Mouse (Mus musculus) bone marrow macrophage, adult 2 months (primary cell): Measurements from ENCODE around the gene Cadps.

ENCODE experiments used
- CTCF ChIP-seq: IDR thresholded peaks from 2 replicates; pipeline ENCODE4 v1.5.1; 2012; ENCODE audit warnings: low read depth, mild to moderate bottlenecking, low read length, moderate library complexity
- POLR2A ChIP-seq: IDR thresholded peaks from 2 replicates; pipeline ENCODE4 v1.6.1; 2012; ENCODE audit warnings: mild to moderate bottlenecking, low read depth, low read length, borderline replicate concordance

DNA sequence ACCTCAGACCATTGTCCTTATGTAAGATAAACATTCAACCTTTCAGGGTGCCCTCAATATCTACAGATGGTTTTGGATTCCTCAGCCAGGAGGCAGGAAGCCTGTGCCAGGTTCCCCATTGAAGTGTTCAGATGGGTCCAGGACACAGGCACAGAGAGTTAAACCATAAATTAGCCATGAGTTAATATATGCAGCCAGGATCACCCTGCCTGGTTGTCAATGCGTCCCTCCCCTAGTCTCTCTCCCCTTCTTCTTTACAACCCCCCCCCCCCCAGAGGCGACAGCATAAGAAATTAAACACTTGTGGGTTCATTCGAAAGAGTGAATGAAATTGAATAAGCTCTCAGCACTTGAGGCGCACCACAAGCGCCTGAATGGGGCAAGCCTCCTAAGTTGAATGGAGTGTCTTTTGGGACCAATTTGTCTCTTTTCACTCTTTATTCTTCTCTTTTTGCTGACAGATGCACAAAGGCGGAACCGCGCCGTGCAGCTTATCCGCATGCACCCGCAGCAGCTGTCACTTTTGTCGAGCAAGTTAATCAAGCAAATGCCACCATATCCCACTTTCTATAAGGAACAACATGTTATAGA is 429.5 kb downstream of the Cadps start:
- TF ChIP-seq POLR2A (no peak), CTCF (no peak)
